Mouse (Mus musculus): ENCODE data around the gene Fsd2. TPM values are rescaled to one million over a fixed set of nuclear protein-coding genes. Genes with fewer than 3 reads are reported as not detected.

The Fsd2 gene
- polyA plus RNA-seq, 1 experiment from 2014 or later, result 0.47 TPM

DNA sequence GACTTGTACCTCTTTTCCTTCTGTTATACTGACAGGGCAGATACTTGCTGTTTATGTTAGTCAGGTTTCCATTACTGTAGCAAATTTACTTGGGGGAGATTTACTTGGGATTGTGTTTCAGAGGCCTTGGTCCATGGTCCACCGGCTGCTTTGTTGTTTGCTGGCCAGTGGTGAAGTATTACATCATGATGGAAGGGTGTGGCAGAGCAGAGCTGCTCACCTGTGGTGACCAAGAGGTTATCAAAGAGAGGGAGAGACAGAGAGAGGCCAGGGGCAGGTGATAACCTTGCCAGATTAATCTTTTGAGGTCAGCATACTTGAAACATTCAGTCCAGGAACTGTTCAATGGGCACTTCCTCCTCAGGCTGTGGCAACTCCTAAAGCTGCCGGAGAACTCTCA, 65.7 kb downstream of the Fsd2 start:
- Histone ChIP-seq H3K27ac (replicated peaks) (no peak overlapping the region), H3K27me3 (0 out of 2 replicates have a peak, but pooled peaks cover 3% of the 10 kb centered on the region), H3K9ac (no peak overlapping the region), H3K36me3 (replicated peaks) (no peaks in the 10 kb centered on the region), H3K4me1 (replicated peaks) (no peaks in the 10 kb centered on the region), H3K4me2 (no peak overlapping the region), H3K9me3 (replicated peaks) (no peaks in the 10 kb centered on the region), H3K4me3 (replicated peaks) (no peak overlapping the region)
- 56% methylated on average over 2 of the region's 2 CpGs for WGBS (ENCODE audit: insufficient replicate concordance)
- no peak for ATAC-seq (ENCODE audit: insufficient read depth)

DNA sequence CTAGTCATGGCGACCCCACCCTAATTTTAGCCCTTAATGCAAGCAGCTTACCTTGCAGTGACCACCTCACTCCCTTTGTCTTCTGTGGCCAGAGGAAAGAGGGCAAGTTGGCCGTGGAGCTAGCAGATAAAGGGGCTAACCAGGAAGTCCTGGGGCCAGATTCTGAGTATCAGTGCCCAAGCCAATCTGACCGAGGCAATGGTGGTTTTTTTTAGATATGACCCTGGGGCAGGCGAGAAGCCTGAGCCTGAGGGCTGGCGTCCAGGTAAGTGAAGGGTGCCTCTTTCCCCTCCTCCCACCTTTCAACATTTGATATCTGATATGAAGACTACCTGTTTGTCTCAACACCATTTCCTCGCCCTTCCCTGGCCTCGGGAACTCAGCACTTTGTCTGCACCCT, 68.6 kb downstream of the Fsd2 start, which contains the start of gene BC048679:
TSS of gene BC048679 (minus strand) at position 101 of the 400 bp plus-strand sequence.
- no peaks in the 10 kb centered on the region for H3K36me3 ChIP-seq (replicated peaks)
- ATAC-seq (ENCODE audit: insufficient read depth), result no peak
- peaks cover 32% of the 10 kb centered on the region for H3K27me3 ChIP-seq
- no peak within 1 kb of the TSS for H3K9ac ChIP-seq
- H3K27ac ChIP-seq (replicated peaks), result no peak within 1 kb of the TSS
- H3K4me1 ChIP-seq (replicated peaks), result no peaks in the 10 kb centered on the region
- H3K4me3 ChIP-seq (replicated peaks), result no peak within 1 kb of the TSS
- no peak within 1 kb of the TSS for H3K4me2 ChIP-seq
- H3K9me3 ChIP-seq (replicated peaks), result no peaks in the 10 kb centered on the region
- WGBS (ENCODE audit: insufficient replicate concordance), result 43% methylated on average over 7 of the region's 7 CpGs

DNA sequence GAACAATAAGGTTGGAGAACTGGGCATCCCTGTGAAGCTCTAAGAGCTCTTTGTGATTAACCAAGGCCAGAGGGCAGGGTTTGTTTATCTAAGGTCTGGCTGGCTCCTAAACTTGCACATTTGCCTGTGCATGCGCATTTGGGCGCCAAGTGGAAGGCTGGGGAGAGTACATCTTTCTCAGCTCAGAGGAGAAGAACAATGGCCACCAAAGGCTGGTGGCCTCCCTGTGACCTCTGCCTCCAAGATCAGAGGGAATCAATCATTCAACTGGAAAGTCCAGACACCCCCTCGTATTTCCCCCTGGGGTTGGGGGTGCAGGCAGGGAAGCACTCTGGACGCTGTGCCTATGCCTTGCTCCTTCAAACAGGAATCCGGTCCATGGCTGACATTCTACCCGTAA, 69.6 kb downstream of the Fsd2 start:
- Histone ChIP-seq H3K4me3 (replicated peaks) (no peak overlapping the region), H3K9me3 (replicated peaks) (no peaks in the 10 kb centered on the region), H3K9ac (no peak overlapping the region), H3K4me1 (replicated peaks) (no peaks in the 10 kb centered on the region), H3K36me3 (replicated peaks) (no peaks in the 10 kb centered on the region), H3K4me2 (no peak overlapping the region), H3K27me3 (peaks cover 42% of the 10 kb centered on the region), H3K27ac (replicated peaks) (no peak overlapping the region)
- WGBS (ENCODE audit: insufficient replicate concordance), result 40% methylated on average over 6 of the region's 6 CpGs
- no peak for ATAC-seq (ENCODE audit: insufficient read depth)

DNA sequence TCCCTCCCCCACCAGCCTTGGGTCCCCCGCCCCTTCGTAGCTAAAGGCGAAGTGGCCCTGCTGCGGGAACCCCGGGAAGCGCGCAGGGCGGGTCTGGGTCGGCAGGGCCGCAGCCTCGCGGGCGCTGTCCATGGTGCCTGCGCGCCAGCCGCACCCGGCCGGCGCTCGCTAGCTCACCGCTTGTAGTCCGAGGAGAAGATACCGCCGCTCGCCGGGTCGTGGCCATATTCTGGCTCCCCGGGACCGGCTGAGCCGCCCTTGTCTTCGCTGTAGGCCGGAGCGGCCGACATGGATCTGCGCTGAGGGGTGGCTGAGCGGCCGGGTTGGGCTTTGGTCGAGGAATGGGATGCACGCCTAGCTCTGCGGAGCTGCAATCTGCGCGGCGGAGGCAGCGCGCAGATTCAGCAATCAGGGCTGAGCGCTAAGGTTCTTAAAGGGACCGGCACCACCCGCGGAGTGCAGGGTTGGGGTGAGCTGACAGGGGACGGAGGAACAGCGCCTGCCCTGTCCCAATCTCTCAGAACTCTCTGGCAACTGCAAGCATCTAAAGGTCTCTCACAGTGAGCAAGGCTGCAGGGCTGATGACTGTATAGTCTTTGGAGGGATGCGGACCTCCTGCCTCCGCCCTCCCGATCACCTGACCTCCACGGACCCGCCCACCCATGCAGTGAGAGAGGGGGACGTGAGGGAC, 73.3 kb downstream of the Fsd2 start, which contains the start of gene Ap3b2:
TSS of gene Ap3b2 (minus strand) at position 595 of the 691 bp plus-strand sequence.
- Histone ChIP-seq H3K4me1 (replicated peaks) (no peaks in the 10 kb centered on the region), H3K4me2 (peak within 1 kb of the TSS; percentile 64), H3K4me3 (replicated peaks) (peak within 1 kb of the TSS; percentile 47), H3K9ac (no peak within 1 kb of the TSS), H3K27me3 (peaks cover 52% of the 10 kb centered on the region), H3K36me3 (replicated peaks) (no peaks in the 10 kb centered on the region), H3K9me3 (replicated peaks) (no peaks in the 10 kb centered on the region), H3K27ac (replicated peaks) (no peak within 1 kb of the TSS)
- under 1% methylated on average over 57 of the region's 57 CpGs for WGBS (ENCODE audit: insufficient replicate concordance)
- no peak for ATAC-seq (ENCODE audit: insufficient read depth)

DNA sequence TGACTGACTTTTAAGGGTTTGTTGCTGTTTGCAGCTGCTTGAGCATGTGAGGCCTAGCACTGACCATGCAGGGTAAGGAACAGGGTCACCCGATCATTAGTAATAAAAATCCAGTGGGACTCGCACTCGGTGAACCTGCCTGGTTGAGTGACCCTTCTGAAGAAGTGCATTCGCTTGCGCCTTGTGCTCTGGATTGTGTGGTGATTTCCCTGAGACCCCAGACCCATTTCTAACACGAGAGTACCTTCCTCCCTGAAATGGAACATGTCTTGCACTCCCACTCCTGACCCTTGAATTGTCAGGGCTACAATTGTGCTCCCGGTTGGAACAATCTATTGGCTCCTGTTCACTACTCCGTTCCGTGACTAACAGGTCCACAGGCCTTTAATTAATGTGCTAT, 74.1 kb downstream of the Fsd2 start:
- H3K27ac ChIP-seq (replicated peaks), result no peak overlapping the region
- H3K4me1 ChIP-seq (replicated peaks), result no peaks in the 10 kb centered on the region
- H3K4me3 ChIP-seq (replicated peaks), result no peak overlapping the region
- no peaks in the 10 kb centered on the region for H3K9me3 ChIP-seq (replicated peaks)
- 53% methylated on average over 9 of the region's 9 CpGs for WGBS (ENCODE audit: insufficient replicate concordance)
- no peak for ATAC-seq (ENCODE audit: insufficient read depth)
- H3K4me2 ChIP-seq, result no peak overlapping the region
- H3K36me3 ChIP-seq (replicated peaks), result no peaks in the 10 kb centered on the region
- no peak overlapping the region for H3K9ac ChIP-seq
- H3K27me3 ChIP-seq, result peaks cover 56% of the 10 kb centered on the region

DNA sequence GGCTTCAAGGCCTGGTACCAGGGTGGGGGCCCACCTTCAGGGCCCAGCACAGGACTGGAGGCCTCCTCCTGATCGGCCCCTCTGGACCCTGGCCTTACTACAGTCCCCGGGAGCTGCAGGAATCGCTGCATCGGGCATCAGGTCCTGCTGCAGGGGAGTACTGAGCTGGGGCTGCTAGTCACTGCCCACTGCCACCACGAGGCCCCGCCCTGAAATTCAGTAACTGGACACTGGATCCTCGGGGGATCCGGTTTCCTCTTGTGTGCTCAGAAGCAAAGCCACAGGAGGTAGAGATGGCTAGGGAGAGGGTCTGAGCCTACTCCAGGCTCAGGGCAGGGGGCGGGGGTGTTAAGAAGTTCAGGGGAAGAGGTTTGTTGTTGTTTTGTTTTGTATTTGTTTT, 77.1 kb downstream of the Fsd2 start:
- no peak overlapping the region for H3K27ac ChIP-seq (replicated peaks)
- ATAC-seq (ENCODE audit: insufficient read depth), result no peak
- no peak overlapping the region for H3K9ac ChIP-seq
- 16% methylated on average over 9 of the region's 9 CpGs for WGBS (ENCODE audit: insufficient replicate concordance)
- no peaks in the 10 kb centered on the region for H3K36me3 ChIP-seq (replicated peaks)
- no peaks in the 10 kb centered on the region for H3K4me1 ChIP-seq (replicated peaks)
- no peak overlapping the region for H3K4me3 ChIP-seq (replicated peaks)
- peaks cover 39% of the 10 kb centered on the region for H3K27me3 ChIP-seq
- H3K4me2 ChIP-seq, result no peak overlapping the region
- H3K9me3 ChIP-seq (replicated peaks), result no peaks in the 10 kb centered on the region

MicroRNAs within 50 kb of the gene (microRNA counts, 519-probe panel; counts per million panel counts)
- microRNA mmu-miR-1839-3p (not detected), microRNA mmu-miR-1839-5p (2,385 counts per million, percentile 40 among the panel's probes with 10 or more counts)

Other genes starting within 250 kb of the Fsd2 start
- 552 and 627 TPM in 2 replicates for gene Rps17, start 221.7 kb downstream of the Fsd2 start, polyA plus RNA-seq (2015; fragmentation: Nextera tagmentation; extraction: Ambion mirVana)
- gene Cpeb1, start 111.5 kb downstream of the Fsd2 start, polyA plus RNA-seq (2015; fragmentation: Nextera tagmentation; extraction: Ambion mirVana), result 0.07 TPM in 1 of 2 replicates, not detected in the other
- gene Ap3b2, start 73.0 kb downstream of the Fsd2 start, polyA plus RNA-seq (2015; fragmentation: Nextera tagmentation; extraction: Ambion mirVana), result 0.08 and 0.09 TPM in 2 replicates
- not detected in 2 replicates for gene BC048679, start 68.7 kb downstream of the Fsd2 start, polyA plus RNA-seq (2015; fragmentation: Nextera tagmentation; extraction: Ambion mirVana)
- gene Whamm, start 4.3 kb upstream of the Fsd2 start, polyA plus RNA-seq (2015; fragmentation: Nextera tagmentation; extraction: Ambion mirVana), result 4.9 and 5.2 TPM in 2 replicates
- 3.9 and 4.8 TPM in 2 replicates for gene Homer2, start 140.6 kb upstream of the Fsd2 start, polyA plus RNA-seq (2015; fragmentation: Nextera tagmentation; extraction: Ambion mirVana)
- gene Ramac, start 196.0 kb upstream of the Fsd2 start, polyA plus RNA-seq (2015; fragmentation: Nextera tagmentation; extraction: Ambion mirVana), result 57.5 and 58.7 TPM in 2 replicates
- gene 3110040N11Rik, start 222.5 kb upstream of the Fsd2 start, polyA plus RNA-seq (2015; fragmentation: Nextera tagmentation; extraction: Ambion mirVana), result 20.7 and 20.9 TPM in 2 replicates

Measured in liver, embryonic 15.5 days (tissue).